Mouse (Mus musculus): ENCODE data around the gene Msh6. TPM values are rescaled to one million over a fixed set of nuclear protein-coding genes. Genes with fewer than 3 reads are reported as not detected.
A peak's percentile ranks its signal among the peaks of the same experiment; 100 is the strongest.
"Not testable (repeated sequence)": the region's sequence is repeated elsewhere in the genome, so short reads cannot be mapped to it uniquely, and the experiment has no call there.

Gene Msh6
- polyA plus RNA-seq (2012) = 0.58 and 0.70 TPM in 2 replicates

- TF ChIP-seq GATA1 (IDR thresholded peaks at IDR 0.05; ENCODE audit: low read length) (no peak), TAL1 (IDR thresholded peaks at IDR 0.05; ENCODE audit: low read length) (no peak)
- Histone ChIP-seq H3K36me3 (ENCODE audit: control insufficient read depth) (peaks cover 34% of the 10 kb centered on the region), H3K27me3 (ENCODE audit: control insufficient read depth) (no peaks in the 10 kb centered on the region), H3K4me3 (replicated peaks) (peak within 1 kb of the TSS; percentile 97), H3K4me1 (ENCODE audit: control insufficient read depth) (peaks cover 68% of the 10 kb centered on the region), H3K9me3 (ENCODE audit: control insufficient read depth, low read length) (no peaks in the 10 kb centered on the region)
Measured at GRCm38 (mm10) chr17:87974629-87975228, at the start of gene Msh6. Gene Msh6, plus strand, starts transcription at chr17:87975062.

GRCm38 (mm10) chr17:87934326-87934725 lies 40.5 kb upstream of the Msh6 start:
- H3K9me3 ChIP-seq (ENCODE audit: control insufficient read depth, low read length) = peaks cover 10% of the 10 kb centered on the region; the same call in 1 of the 2 replicates
- TF ChIP-seq TAL1 (IDR thresholded peaks at IDR 0.05; ENCODE audit: low read length) = no peak
- TF ChIP-seq GATA1 (IDR thresholded peaks at IDR 0.05; ENCODE audit: low read length) = no peak
- no peaks in the 10 kb centered on the region for H3K27me3 ChIP-seq (ENCODE audit: control insufficient read depth)

GRCm38 (mm10) chr17:87934736-87935135 lies 40.1 kb upstream of the Msh6 start:
- Histone ChIP-seq H3K4me3 (replicated peaks) (no peak overlapping the region), H3K36me3 (ENCODE audit: control insufficient read depth) (no peaks in the 10 kb centered on the region), H3K27me3 (ENCODE audit: control insufficient read depth) (no peaks in the 10 kb centered on the region), H3K4me1 (ENCODE audit: control insufficient read depth) (no peaks in the 10 kb centered on the region), H3K9me3 (ENCODE audit: control insufficient read depth, low read length) (peaks cover 10% of the 10 kb centered on the region; the same call in 1 of the 2 replicates)
- TF ChIP-seq TAL1 (IDR thresholded peaks at IDR 0.05; ENCODE audit: low read length) (no peak), GATA1 (IDR thresholded peaks at IDR 0.05; ENCODE audit: low read length) (no peak)

More at GRCm38 (mm10) chr17:87934326-87934725, 40.5 kb upstream of the Msh6 start:
- Histone ChIP-seq H3K4me1 (ENCODE audit: control insufficient read depth) (no peaks in the 10 kb centered on the region), H3K36me3 (ENCODE audit: control insufficient read depth) (no peaks in the 10 kb centered on the region), H3K4me3 (replicated peaks) (no peak overlapping the region)

- Histone ChIP-seq H3K4me3 (replicated peaks) (no peak overlapping the region), H3K9me3 (ENCODE audit: control insufficient read depth, low read length) (peaks cover 10% of the 10 kb centered on the region; the same call in 1 of the 2 replicates), H3K4me1 (ENCODE audit: control insufficient read depth) (no peaks in the 10 kb centered on the region), H3K36me3 (ENCODE audit: control insufficient read depth) (no peaks in the 10 kb centered on the region), H3K27me3 (ENCODE audit: control insufficient read depth) (no peaks in the 10 kb centered on the region)
- TF ChIP-seq GATA1 (IDR thresholded peaks at IDR 0.05; ENCODE audit: low read length) (no peak), TAL1 (IDR thresholded peaks at IDR 0.05; ENCODE audit: low read length) (no peak)
Measured at GRCm38 (mm10) chr17:87936156-87936555, 38.7 kb upstream of the Msh6 start.

GRCm38 (mm10) chr17:87948965-87949584 lies 25.8 kb upstream of the Msh6 start:
- Histone ChIP-seq H3K4me3 (replicated peaks) (no peak overlapping the region), H3K9me3 (ENCODE audit: control insufficient read depth, low read length) (peaks cover 3% of the 10 kb centered on the region; the same call in 1 of the 2 replicates), H3K27me3 (ENCODE audit: control insufficient read depth) (no peaks in the 10 kb centered on the region), H3K4me1 (ENCODE audit: control insufficient read depth) (no peaks in the 10 kb centered on the region), H3K36me3 (ENCODE audit: control insufficient read depth) (no peaks in the 10 kb centered on the region)
- TF ChIP-seq GATA1 (IDR thresholded peaks at IDR 0.05; ENCODE audit: low read length) = no peak
- TF ChIP-seq TAL1 (IDR thresholded peaks at IDR 0.05; ENCODE audit: low read length) = no peak

- H3K9me3 ChIP-seq (ENCODE audit: control insufficient read depth, low read length); H3K27me3 ChIP-seq (ENCODE audit: control insufficient read depth); H3K36me3 ChIP-seq (ENCODE audit: control insufficient read depth); H3K4me1 ChIP-seq (ENCODE audit: control insufficient read depth); H3K4me3 ChIP-seq (replicated peaks): not testable (repeated sequence)
Measured at GRCm38 (mm10) chr17:87954618-87955124, 20.2 kb upstream of the Msh6 start.

GRCm38 (mm10) chr17:87957096-87957840 lies 17.6 kb upstream of the Msh6 start:
- TF ChIP-seq TAL1 (IDR thresholded peaks at IDR 0.05; ENCODE audit: low read length) (no peak), GATA1 (IDR thresholded peaks at IDR 0.05; ENCODE audit: low read length) (no peak)

GRCm38 (mm10) chr17:87958283-87958682 lies 16.6 kb upstream of the Msh6 start:
- TF ChIP-seq GATA1 (IDR thresholded peaks at IDR 0.05; ENCODE audit: low read length) = no peak
- TF ChIP-seq TAL1 (IDR thresholded peaks at IDR 0.05; ENCODE audit: low read length) = no peak
- Histone ChIP-seq H3K36me3 (ENCODE audit: control insufficient read depth) (no peaks in the 10 kb centered on the region), H3K27me3 (ENCODE audit: control insufficient read depth) (no peaks in the 10 kb centered on the region), H3K4me1 (ENCODE audit: control insufficient read depth) (no peaks in the 10 kb centered on the region), H3K9me3 (ENCODE audit: control insufficient read depth, low read length) (no peaks in the 10 kb centered on the region), H3K4me3 (replicated peaks) (no peak overlapping the region)

More at GRCm38 (mm10) chr17:87957096-87957840, 17.6 kb upstream of the Msh6 start:
- Histone ChIP-seq H3K4me3 (replicated peaks) (no peak overlapping the region), H3K9me3 (ENCODE audit: control insufficient read depth, low read length) (no peaks in the 10 kb centered on the region), H3K36me3 (ENCODE audit: control insufficient read depth) (no peaks in the 10 kb centered on the region), H3K4me1 (ENCODE audit: control insufficient read depth) (no peaks in the 10 kb centered on the region), H3K27me3 (ENCODE audit: control insufficient read depth) (no peaks in the 10 kb centered on the region)

GRCm38 (mm10) chr17:87959406-87959805 lies 15.5 kb upstream of the Msh6 start:
- not testable (repeated sequence) for H3K4me3 ChIP-seq (replicated peaks); H3K27me3 ChIP-seq (ENCODE audit: control insufficient read depth); H3K36me3 ChIP-seq (ENCODE audit: control insufficient read depth); H3K4me1 ChIP-seq (ENCODE audit: control insufficient read depth); H3K9me3 ChIP-seq (ENCODE audit: control insufficient read depth, low read length)

GRCm38 (mm10) chr17:87959931-87960330 lies 14.9 kb upstream of the Msh6 start:
- not testable (repeated sequence) for H3K36me3 ChIP-seq (ENCODE audit: control insufficient read depth); H3K4me3 ChIP-seq (replicated peaks); H3K27me3 ChIP-seq (ENCODE audit: control insufficient read depth); H3K9me3 ChIP-seq (ENCODE audit: control insufficient read depth, low read length); H3K4me1 ChIP-seq (ENCODE audit: control insufficient read depth)
